In genomic region chr9:13623892-13624422, GRCm38 (mm10) we compare ENCODE assay signal across 16 mouse cellular contexts.
"Had no signal": no experiment of that assay in that cellular context is flagged by ENCODE, and none has a peak within 500 bp of the region (broad histone marks: within the 10 kb centered on the region; RNA-seq: fewer than 3 reads in every experiment).

No protein-coding gene starts in this region.

- H3K9ac ChIP-seq: limb, embryonic 12.5 days; liver, embryonic 13.5 days; liver, postnatal 0 days; lung, embryonic 15.5 days; midbrain, embryonic 12.5 days had no signal

- H3K4me1 ChIP-seq: liver, embryonic 13.5 days; lung, embryonic 15.5 days; megakaryocyte, embryonic 14.5 days had no signal

- H3K4me2 ChIP-seq: limb, embryonic 12.5 days; liver, embryonic 13.5 days; lung, embryonic 15.5 days; midbrain, embryonic 12.5 days had no signal

- DNase-seq: kidney, adult 11 months; kidney, adult 9 months; kidney, postnatal 4 days; liver; liver, embryonic 13.5 days; liver, postnatal 0 days; lung, postnatal 14 days; thymus, adult 2 months; thymus, postnatal 25 days had no signal

- H3K9me3 ChIP-seq: limb, embryonic 12.5 days; liver, embryonic 13.5 days; lung, embryonic 15.5 days; megakaryocyte, embryonic 14.5 days; midbrain, embryonic 12.5 days had no signal

- H3K36me3 ChIP-seq: liver, embryonic 13.5 days; lung, embryonic 15.5 days had no signal

- H3K4me3 ChIP-seq: layer of hippocampus, adult 2 months; limb, embryonic 12.5 days; liver, embryonic 13.5 days; lung, embryonic 15.5 days; megakaryocyte, embryonic 14.5 days; midbrain, embryonic 12.5 days had no signal

- ATAC-seq: liver, postnatal 0 days had no signal

- H3K27me3 ChIP-seq: limb, embryonic 12.5 days; liver, embryonic 13.5 days; lung, embryonic 15.5 days; midbrain, embryonic 12.5 days had no signal

- H3K27ac ChIP-seq: kidney, postnatal 0 days; layer of hippocampus, adult 2 months; limb, embryonic 12.5 days; liver, embryonic 13.5 days; lung, embryonic 15.5 days; macrophage; midbrain, embryonic 12.5 days had no signal
